Mouse (Mus musculus): ENCODE data around the gene Ddx4.

DNA sequence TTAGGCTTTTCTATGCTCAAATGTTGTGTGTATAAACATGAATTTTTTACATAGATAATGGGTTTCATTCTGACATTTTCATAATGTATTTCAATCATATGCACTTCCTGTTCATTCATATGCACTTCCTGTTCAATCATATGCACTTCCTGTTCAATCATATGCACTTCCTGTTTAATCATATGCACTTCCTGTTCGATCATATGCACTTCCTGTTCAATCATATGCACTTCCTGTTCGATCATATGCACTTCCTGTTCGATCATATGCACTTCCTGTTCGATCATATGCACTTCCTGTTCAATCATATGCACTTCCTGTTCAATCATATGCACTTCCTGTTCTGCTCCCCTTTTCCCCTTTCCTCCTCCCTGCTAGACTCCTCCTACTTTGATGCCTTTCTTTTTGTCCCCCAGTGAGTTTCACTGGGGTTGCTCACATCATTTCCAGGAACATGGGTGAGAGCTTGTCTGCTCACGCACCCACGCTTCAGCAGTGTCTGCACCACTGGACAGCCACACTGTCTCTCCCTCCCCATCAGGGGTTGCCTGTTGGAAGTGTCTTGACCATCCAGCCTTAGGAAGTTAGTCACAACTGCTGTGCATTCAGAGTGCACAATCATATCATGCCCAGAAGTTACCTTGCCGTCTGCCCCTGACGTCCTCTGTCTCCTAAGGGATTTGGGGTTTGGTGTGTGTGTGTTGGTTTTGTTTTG, 43.4 kb upstream of the Ddx4 start:
- no peak for TF ChIP-seq TAL1 (IDR thresholded peaks at IDR 0.05; ENCODE audit: low read length)
- TF ChIP-seq GATA1 (IDR thresholded peaks at IDR 0.05; ENCODE audit: low read length): no peak
